Mouse (Mus musculus): ENCODE results near the gene Carmil1.

- no peak for TF ChIP-seq GATA1 (IDR thresholded peaks at IDR 0.05; ENCODE audit: low read length)
- TF ChIP-seq TAL1 (IDR thresholded peaks at IDR 0.05; ENCODE audit: low read length), result no peak
These were observed 40.2 kb downstream of the Carmil1 start for GRCm38 (mm10) chr13:24240430-24240829.

Data from erythroblast, embryonic 14.5 days (primary cell).